8 mouse cellular contexts compared by ENCODE assay signal in genomic region chr11:11742626-11743025, GRCm38 (mm10). TPM values are rescaled to one million over a fixed set of nuclear protein-coding genes. Genes with fewer than 3 reads are reported as not detected.
A peak's percentile ranks its signal among the peaks of the same experiment; 100 is the strongest.
DNase-seq lines count a peak whose midpoint lies in the region; ATAC-seq and TF ChIP-seq lines count a peak whose summit lies in the region.

No protein-coding gene starts in this region.

- no peak overlapping the region for H3K4me3 ChIP-seq in midbrain, embryonic 10.5 days
- H3K4me3 ChIP-seq in midbrain, embryonic 13.5 days (replicated peaks): no peak overlapping the region
- H3K4me3 ChIP-seq in liver, embryonic 16.5 days (ENCODE audit: low read depth, low read length): no peak overlapping the region
- H3K4me3 ChIP-seq in cerebellum, adult 2 months (replicated peaks; ENCODE audit: insufficient read depth, low read depth, low read length): no peak overlapping the region

- ATAC-seq in midbrain, embryonic 13.5 days: no peak
- ATAC-seq in liver, embryonic 16.5 days (ENCODE audit: low read depth): peak; percentile 81

- no peak for TF ChIP-seq POLR2A in cerebellum, adult 2 months (IDR thresholded peaks at IDR 0.05; ENCODE audit: borderline replicate concordance, insufficient read depth, low read length)

- H3K4me2 ChIP-seq in midbrain, embryonic 13.5 days (replicated peaks): no peak overlapping the region
- no peak overlapping the region for H3K4me2 ChIP-seq in liver, embryonic 16.5 days (ENCODE audit: low read depth, low read length)

- H3K36me3 ChIP-seq in midbrain, embryonic 10.5 days: no peaks in the 10 kb centered on the region
- H3K36me3 ChIP-seq in midbrain, embryonic 13.5 days: no peaks in the 10 kb centered on the region
- H3K36me3 ChIP-seq in liver, embryonic 16.5 days (ENCODE audit: control insufficient read depth, insufficient read depth): peaks cover 14% of the 10 kb centered on the region

- TF ChIP-seq CTCF in cerebellum, adult 2 months (IDR thresholded peaks at IDR 0.05; ENCODE audit: borderline replicate concordance, insufficient read depth, low read depth, low read length): no peak

- DNase-seq in adrenal gland, adult 18-20 months (ENCODE audit: low spot score in 2 of 2): peak; percentile 8 to 39
- DNase-seq in adrenal gland, adult 8-10 months: no peak
- peak; percentile 33 for DNase-seq in midbrain, embryonic 10.5 days (ENCODE audit: low spot score)
- DNase-seq in embryo, embryonic 9.5 days (ENCODE audit: extremely low spot score): peak; percentile 34
- peak; percentile 66 to 80 for DNase-seq in spleen, postnatal 14 days (ENCODE audit: low spot score in 2 of 2)
- no peak for DNase-seq in cerebellum, adult 2 months

- H3K27me3 ChIP-seq in midbrain, embryonic 10.5 days (ENCODE audit: low read depth, poor library complexity, severe bottlenecking): no peaks in the 10 kb centered on the region
- H3K27me3 ChIP-seq in midbrain, embryonic 13.5 days: no peaks in the 10 kb centered on the region
- H3K27me3 ChIP-seq in liver, embryonic 16.5 days (ENCODE audit: control insufficient read depth, insufficient read depth, low read depth, low read length): no peaks in the 10 kb centered on the region
- H3K27me3 ChIP-seq in cerebellum, adult 2 months (ENCODE audit: control insufficient read depth, insufficient read depth, low read length): no peaks in the 10 kb centered on the region

- no peaks in the 10 kb centered on the region for H3K4me1 ChIP-seq in midbrain, embryonic 10.5 days
- no peaks in the 10 kb centered on the region for H3K4me1 ChIP-seq in midbrain, embryonic 13.5 days (replicated peaks)
- H3K4me1 ChIP-seq in liver, embryonic 16.5 days (ENCODE audit: control insufficient read depth, low read depth, low read length): peaks cover 15% of the 10 kb centered on the region
- no peaks in the 10 kb centered on the region for H3K4me1 ChIP-seq in cerebellum, adult 2 months (ENCODE audit: control insufficient read depth, insufficient read depth, low read length)

- 24% methylated on average over 2 of the region's 2 CpGs for WGBS in midbrain, embryonic 10.5 days
- WGBS in midbrain, embryonic 13.5 days: 37% methylated on average over 2 of the region's 2 CpGs
- WGBS in liver, embryonic 16.5 days (ENCODE audit: insufficient replicate concordance): 6% methylated on average over 2 of the region's 2 CpGs
- WGBS in cerebellum, adult 2 months: 43% methylated on average over 2 of the region's 2 CpGs

- peaks cover 5% of the 10 kb centered on the region; the same call in 1 of the 2 replicates for H3K9me3 ChIP-seq in midbrain, embryonic 10.5 days (replicated peaks)
- no peaks in the 10 kb centered on the region for H3K9me3 ChIP-seq in midbrain, embryonic 13.5 days
- H3K9me3 ChIP-seq in liver, embryonic 16.5 days (replicated peaks; ENCODE audit: control insufficient read depth, low read length): no peaks in the 10 kb centered on the region

- H3K27ac ChIP-seq in midbrain, embryonic 10.5 days (replicated peaks): no peak overlapping the region
- H3K27ac ChIP-seq in midbrain, embryonic 13.5 days: no peak overlapping the region
- peak overlapping the region; percentile 88 for H3K27ac ChIP-seq in liver, embryonic 16.5 days (ENCODE audit: low read length)
- H3K27ac ChIP-seq in cerebellum, adult 2 months (ENCODE audit: insufficient read depth, low read length): no peak overlapping the region

- no peak overlapping the region for H3K9ac ChIP-seq in midbrain, embryonic 13.5 days (replicated peaks)
- H3K9ac ChIP-seq in liver, embryonic 16.5 days (ENCODE audit: low read depth, low read length): no peak overlapping the region

RNA-seq across cellular contexts. Expression of gene Ikzf1, which starts 57.8 kb away (rescaled TPM):
- 1 to 10 TPM; 2.6 to 3.9 TPM for total RNA-seq in adrenal gland, adult 18-20 months (2021)
- 1 to 10 TPM; 2.7 to 6.3 (median 3.7) TPM for total RNA-seq in adrenal gland, adult 8-10 months (2022)
- polyA plus RNA-seq in midbrain, embryonic 10.5 days (2016; fragmentation: Nextera tagmentation; extraction: Ambion mirVana): 2.6 and 2.8 TPM in 2 replicates
- 0.81 and 1.2 TPM in 2 replicates for polyA plus RNA-seq in midbrain, embryonic 13.5 days (2015; fragmentation: Nextera tagmentation; extraction: Ambion mirVana)
- polyA plus RNA-seq in liver, embryonic 16.5 days (2015; fragmentation: Nextera tagmentation; extraction: Ambion mirVana): 32.8 and 35.1 TPM in 2 replicates
- polyA plus RNA-seq in cerebellum, adult 2 months (2012; rRNA removed): 0.60 and 0.82 TPM in 2 replicates

Comparison
In these comparisons a context has a peak if more than half of its experiments do, and no peak if none do; other contexts are left out.
1. DNase-seq: peak in adrenal gland, adult 18-20 months (2 of 2), midbrain, embryonic 10.5 days (single experiment), embryo, embryonic 9.5 days (single experiment) and spleen, postnatal 14 days (2 of 2); none in adrenal gland, adult 8-10 months (single experiment) and cerebellum, adult 2 months (0 of 2).